In genomic region chr19:46987646-46988045, GRCm38 (mm10) we compare ENCODE assay signal across 12 mouse cellular contexts. TPM values are rescaled to one million over a fixed set of nuclear protein-coding genes. Genes with fewer than 3 reads are reported as not detected.
A peak's percentile ranks its signal among the peaks of the same experiment; 100 is the strongest.
DNase-seq lines count a peak whose midpoint lies in the region; ATAC-seq and TF ChIP-seq lines count a peak whose summit lies in the region.
"Had no signal": no experiment of that assay in that cellular context is flagged by ENCODE, and none has a peak within 500 bp of the region (broad histone marks: within the 10 kb centered on the region; RNA-seq: fewer than 3 reads in every experiment).

No protein-coding gene starts in this region.

- no peaks in the 10 kb centered on the region for H3K27me3 ChIP-seq in lung, embryonic 16.5 days (ENCODE audit: control insufficient read depth, insufficient read depth, low read depth, low read length)
- no peaks in the 10 kb centered on the region for H3K27me3 ChIP-seq in stomach, postnatal 0 days (ENCODE audit: control insufficient read depth, insufficient read depth, low read length)
- H3K27me3 ChIP-seq: hindbrain, embryonic 12.5 days had no signal

- no peak for TF ChIP-seq CTCF in stomach, postnatal 0 days (IDR thresholded peaks at IDR 0.05; ENCODE audit: low read depth)
- TF ChIP-seq CTCF in layer of hippocampus, adult 2 months (conservative IDR thresholded peaks at IDR 0.05) = no peak

- 52% methylated on average over 6 of the region's 6 CpGs for WGBS in lung, embryonic 16.5 days
- WGBS in stomach, postnatal 0 days = 65% methylated on average over 6 of the region's 6 CpGs

- H3K27ac ChIP-seq in lung, embryonic 16.5 days (ENCODE audit: low read length) = peak overlapping the region; percentile 93
- H3K27ac ChIP-seq in stomach, postnatal 0 days (replicated peaks) = peak overlapping the region; percentile 87
- no peak overlapping the region for H3K27ac ChIP-seq in layer of hippocampus, adult 2 months
- H3K27ac ChIP-seq: hindbrain, embryonic 12.5 days had no signal

- H3K36me3 ChIP-seq in lung, embryonic 16.5 days (ENCODE audit: control insufficient read depth, insufficient read depth, low read length) = no peaks in the 10 kb centered on the region
- H3K36me3 ChIP-seq in stomach, postnatal 0 days (ENCODE audit: control insufficient read depth, insufficient read depth, low read length) = no peaks in the 10 kb centered on the region
- H3K36me3 ChIP-seq: forebrain, embryonic 10.5 days; hindbrain, embryonic 12.5 days had no signal

- ATAC-seq in lung, embryonic 16.5 days (ENCODE audit: low read depth) = no peak
- ATAC-seq in stomach, postnatal 0 days (ENCODE audit: low FRiP score, low TSS enrichment) = no peak; the same call in 1 of the 2 replicates

- peaks cover 24% of the 10 kb centered on the region for H3K4me1 ChIP-seq in lung, embryonic 16.5 days (replicated peaks; ENCODE audit: control insufficient read depth, insufficient read depth, low read length)
- no peaks in the 10 kb centered on the region for H3K4me1 ChIP-seq in stomach, postnatal 0 days (replicated peaks; ENCODE audit: control insufficient read depth, insufficient read depth)

- no peaks in the 10 kb centered on the region for H3K9me3 ChIP-seq in lung, embryonic 16.5 days (ENCODE audit: control insufficient read depth, low read length)
- no peaks in the 10 kb centered on the region for H3K9me3 ChIP-seq in stomach, postnatal 0 days (ENCODE audit: control insufficient read depth, low read length)
- H3K9me3 ChIP-seq: forebrain, embryonic 10.5 days; hindbrain, embryonic 12.5 days had no signal

- TF ChIP-seq EP300 in stomach, postnatal 0 days (optimal IDR thresholded peaks at IDR 0.05) = no peak

- DNase-seq in adrenal gland, adult (ENCODE audit: inconsistent age in 2 of 2, low spot score in 1 of 2) = peak; percentile 41 to 59
- no peak for DNase-seq in adrenal gland, adult 8-10 months
- peak; percentile 36 to 43 for DNase-seq in spleen, postnatal 10 days (ENCODE audit: low spot score in 2 of 2)
- no peak for DNase-seq in spleen, adult 18-20 months
- DNase-seq in stomach, postnatal 0 days (ENCODE audit: low spot score) = peak; percentile 54
- no peak for DNase-seq in left cerebral cortex, postnatal 10 days (ENCODE audit: extremely low spot score in 1 of 2, low spot score in 2 of 2)
- no peak for DNase-seq in layer of hippocampus, adult 2 months (ENCODE audit: low spot score in 2 of 2)
- DNase-seq: cerebellum, adult 9-11 months; right cerebral cortex, postnatal 14 days had no signal

- intact Hi-C loops in left cerebral cortex, postnatal 10 days (cut with DNase I) = no loop called here

- no peak overlapping the region for H3K9ac ChIP-seq in lung, embryonic 16.5 days (ENCODE audit: low read length)
- no peak overlapping the region for H3K9ac ChIP-seq in stomach, postnatal 0 days (ENCODE audit: low read length)
- H3K9ac ChIP-seq: hindbrain, embryonic 12.5 days had no signal

- H3K4me3 ChIP-seq in lung, embryonic 16.5 days (ENCODE audit: low read length) = no peak overlapping the region
- H3K4me3 ChIP-seq in stomach, postnatal 0 days (ENCODE audit: low read depth, low read length) = no peak overlapping the region
- H3K4me3 ChIP-seq in layer of hippocampus, adult 2 months = no peak overlapping the region
- H3K4me3 ChIP-seq: forebrain, embryonic 10.5 days; hindbrain, embryonic 12.5 days had no signal

- H3K4me2 ChIP-seq in lung, embryonic 16.5 days (ENCODE audit: low read depth, low read length) = 0 out of 2 replicates have a peak overlapping the region, but pooled peaks have one; percentile 8
- H3K4me2 ChIP-seq in stomach, postnatal 0 days (replicated peaks; ENCODE audit: low read depth) = no peak overlapping the region
- H3K4me2 ChIP-seq: hindbrain, embryonic 12.5 days had no signal

RNA-seq across cellular contexts. Expression of gene Ina, which starts 26.9 kb away (rescaled TPM):
- total RNA-seq in adrenal gland, adult 8-10 months (2022) = 1 to 10 TPM; 6.1 to 9.9 (median 7.6) TPM
- polyA plus RNA-seq in lung, embryonic 16.5 days (2015; fragmentation: Nextera tagmentation; extraction: Ambion mirVana) = 0.51 and 1.2 TPM in 2 replicates
- polyA plus RNA-seq in stomach, postnatal 0 days (2015; fragmentation: Nextera tagmentation; extraction: Ambion mirVana) = 3.5 and 4.2 TPM in 2 replicates
- total RNA-seq in left cerebral cortex, postnatal 10 days (2021) = 100 to 1,000 TPM; 180 to 190 TPM
- total RNA-seq in layer of hippocampus, adult 2 months (2021) = 100 to 1,000 TPM; 170 to 180 TPM

RNA-seq across cellular contexts. Expression of gene Nt5c2, which starts 27.3 kb away (rescaled TPM):
- 10 to 100 TPM; 44.2 to 83.0 (median 65.5) TPM for total RNA-seq in adrenal gland, adult 8-10 months (2022)
- 87.7 and 92.2 TPM in 2 replicates for polyA plus RNA-seq in lung, embryonic 16.5 days (2015; fragmentation: Nextera tagmentation; extraction: Ambion mirVana)
- polyA plus RNA-seq in stomach, postnatal 0 days (2015; fragmentation: Nextera tagmentation; extraction: Ambion mirVana) = 59.4 and 70.9 TPM in 2 replicates
- total RNA-seq in left cerebral cortex, postnatal 10 days (2021) = 10 to 100 TPM; 76.4 to 87.4 TPM
- total RNA-seq in layer of hippocampus, adult 2 months (2021) = 10 to 100 TPM; 80.9 to 84.4 TPM

Comparison
In these comparisons a context has a peak if more than half of its experiments do, and no peak if none do; other contexts are left out.
1. DNase-seq: peak in adrenal gland, adult (2 of 2), spleen, postnatal 10 days (2 of 2) and stomach, postnatal 0 days (single experiment); none in adrenal gland, adult 8-10 months (single experiment), spleen, adult 18-20 months (0 of 2), left cerebral cortex, postnatal 10 days (0 of 2) and layer of hippocampus, adult 2 months (0 of 2).
2. RNA of gene Ina, which starts 26.9 kb away (total RNA-seq): 180 to 190 TPM in left cerebral cortex, postnatal 10 days and 170 to 180 TPM in layer of hippocampus, adult 2 months; 6.1 to 9.9 TPM in adrenal gland, adult 8-10 months; every median in the first group is over 10 times any median in the second.